Mouse (Mus musculus) lung, embryonic 14.5 days (tissue): ENCODE data around the gene Btbd9. TPM values are rescaled to one million over a fixed set of nuclear protein-coding genes. Genes with fewer than 3 reads are reported as not detected.

Experiments used
- ATAC-seq: fragments of 200-750 bp; cut with Nextera tagmentation; 2 replicates; pipeline ENCODE4 v1.8.0; 2017; ENCODE audit warnings: mild to moderate bottlenecking, moderate TSS enrichment, moderate library complexity; ENCODE audit not compliant: insufficient read depth
- DNase-seq: peaks from one replicate; pipeline ENCODE4 v3.0.0-alpha.2; 2015
- H3K27ac ChIP-seq: fragments of 300-500 bp; sonication (generic); 2 replicates; pipeline ENCODE4 v1.5.1; 2014; ENCODE audit warnings: low read depth, mild to moderate bottlenecking, moderate library complexity
- H3K27me3 ChIP-seq: fragments of 300-500 bp; sonication (generic); 2 replicates; pipeline ENCODE4 v1.6.1; 2014; ENCODE audit warnings: low read length, control low read depth; ENCODE audit not compliant: insufficient read depth
- H3K36me3 ChIP-seq: fragments of 300-500 bp; sonication (generic); 2 replicates; pipeline ENCODE4 v1.6.1; 2014; ENCODE audit warnings: control low read depth; ENCODE audit not compliant: insufficient read depth
- H3K4me1 ChIP-seq: fragments of 300-500 bp; sonication (generic); 2 replicates; pipeline ENCODE4 v1.6.1; 2014; ENCODE audit warnings: antibody characterized with exemption, control low read depth; ENCODE audit not compliant: insufficient read depth
- H3K4me2 ChIP-seq: fragments of 300-500 bp; sonication (generic); 2 replicates; pipeline ENCODE4 v1.6.1; 2014; ENCODE audit warnings: mild to moderate bottlenecking
- H3K4me3 ChIP-seq: fragments of 300-500 bp; sonication (generic); 2 replicates; pipeline ENCODE4 v1.5.1; 2014; ENCODE audit warnings: low read depth, low read length
- H3K9ac ChIP-seq: fragments of 300-500 bp; sonication (generic); 2 replicates; pipeline ENCODE4 v1.6.1; 2014
- H3K9me3 ChIP-seq: fragments of 300-500 bp; sonication (generic); 2 replicates; pipeline ENCODE4 v1.6.1; 2016; ENCODE audit warnings: low read depth, low read length, control low read depth
- CTCF ChIP-seq: IDR thresholded peaks from 2 replicates; pipeline ENCODE4 v1.5.1; 2016; ENCODE audit warnings: antibody characterized with exemption, low read depth
- WGBS: fragments of 180-500 bp; shearing (Covaris S2); extraction: QIAGEN DNeasy Blood & Tissue Kit; methylation state at CpG from one replicate; pipeline ENCODE4 v1.1.7; 2014; 5-methylcytosine and 5-hydroxymethylcytosine counted together
- polyA plus RNA-seq: library from polyadenylated mRNA; unstranded; fragments of >200 nt; fragmentation: Nextera tagmentation; extraction: Ambion mirVana; gene quantifications from 2 replicates; pipeline ENCODE4 v1.2.1, GENCODE M21; 2014

Gene Btbd9
- polyA plus RNA-seq, 1 experiment from 2014 or later: 51.8 TPM

DNA sequence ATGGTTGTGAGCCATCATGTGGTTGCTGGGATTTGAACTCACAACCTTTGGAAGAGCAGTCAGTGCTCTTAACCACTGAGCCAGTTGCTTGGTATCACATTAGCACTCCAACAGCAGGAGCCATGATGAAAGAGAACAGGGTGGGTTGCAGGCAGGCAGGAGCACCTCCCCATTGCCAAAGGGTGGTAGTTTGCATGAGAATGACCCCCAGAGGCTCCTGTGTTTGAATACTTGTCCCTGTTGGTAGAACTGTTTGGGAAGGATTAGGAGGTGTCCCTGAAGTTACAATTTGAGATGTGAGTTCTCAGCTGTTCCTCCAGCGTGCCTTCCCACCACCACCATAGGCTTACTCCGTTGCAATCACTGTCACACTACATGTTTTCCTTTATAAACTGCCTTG is 43.2 kb downstream of the Btbd9 start:
- no peak for DNase-seq
- Histone ChIP-seq H3K4me1 (no peaks in the 10 kb centered on the region), H3K9me3 (no peaks in the 10 kb centered on the region), H3K27ac (no peak overlapping the region), H3K27me3 (no peaks in the 10 kb centered on the region), H3K4me2 (no peak overlapping the region), H3K36me3 (no peaks in the 10 kb centered on the region), H3K4me3 (no peak overlapping the region), H3K9ac (no peak overlapping the region)
- TF ChIP-seq CTCF: no peak
- 92% methylated on average over 2 of the region's 2 CpGs for WGBS
- ATAC-seq: no peak

DNA sequence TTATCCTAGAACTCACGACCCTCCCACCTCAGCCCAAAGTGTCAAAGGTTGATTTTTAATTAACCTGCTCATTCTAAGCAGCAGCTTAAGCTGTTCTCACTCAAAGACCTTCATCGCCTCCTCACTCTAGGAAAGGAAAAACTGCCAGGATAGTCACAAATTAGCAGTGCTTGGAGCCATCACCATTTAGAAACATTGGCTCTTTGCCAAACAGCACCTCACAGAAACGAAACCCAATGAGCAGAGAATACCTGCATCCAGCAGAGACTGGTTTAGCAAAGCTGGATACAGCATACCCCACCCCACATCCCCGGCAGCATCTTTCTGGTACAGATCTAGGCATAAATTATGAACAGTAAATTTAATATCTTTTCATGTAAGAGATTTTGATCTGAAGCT is 45.7 kb downstream of the Btbd9 start:
- Histone ChIP-seq H3K4me2 (no peak overlapping the region), H3K4me1 (no peaks in the 10 kb centered on the region), H3K27ac (no peak overlapping the region), H3K9me3 (no peaks in the 10 kb centered on the region), H3K27me3 (no peaks in the 10 kb centered on the region), H3K36me3 (peaks cover 4% of the 10 kb centered on the region; the same call in 1 of the 2 replicates), H3K4me3 (no peak overlapping the region), H3K9ac (no peak overlapping the region)
- no peak for TF ChIP-seq CTCF
- WGBS: 59% methylated on average over 4 of the region's 4 CpGs
- DNase-seq (no peak), ATAC-seq (no peak)

DNA sequence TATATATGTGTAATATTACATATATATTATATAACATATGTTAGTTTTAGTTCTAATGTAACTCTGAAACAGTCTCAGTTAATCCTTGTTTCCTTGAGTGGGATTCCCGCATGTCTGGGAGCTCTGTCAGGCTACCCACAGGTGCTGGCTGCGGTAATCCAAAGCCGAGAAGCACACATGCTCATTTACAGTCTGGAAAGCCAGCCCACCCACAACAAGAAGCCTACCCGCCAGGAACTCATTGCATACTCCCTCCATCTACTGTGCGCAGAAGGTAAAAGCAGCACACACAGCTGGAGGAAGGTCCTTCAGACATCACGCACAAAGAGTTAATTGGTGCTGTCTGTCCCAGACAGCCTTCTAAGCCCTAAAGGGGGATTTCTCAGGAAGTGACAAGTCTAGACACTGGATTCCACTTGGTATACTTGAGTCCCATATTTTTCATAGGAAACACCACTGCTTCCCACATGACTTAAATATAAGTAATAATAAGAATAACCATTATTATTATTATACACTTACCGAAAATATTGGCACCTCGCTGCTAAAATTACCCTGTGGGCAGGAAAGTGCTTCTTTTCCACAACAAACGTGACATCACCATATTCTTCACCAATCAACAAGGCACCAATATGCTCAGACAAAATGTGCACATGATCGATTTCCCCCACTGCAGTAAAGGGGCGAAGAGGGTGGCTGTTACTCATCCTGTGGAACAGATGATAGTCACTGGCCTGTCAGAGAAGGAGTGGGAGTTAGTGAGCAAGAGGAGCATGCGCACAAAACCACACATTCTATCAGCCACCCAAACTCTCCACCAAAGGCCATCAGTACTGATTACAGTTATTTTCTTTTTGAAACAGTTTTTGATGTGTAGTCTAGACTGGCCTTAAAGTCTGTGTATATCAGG is 46.4 kb downstream of the Btbd9 start:
- H3K36me3 ChIP-seq: peaks cover 4% of the 10 kb centered on the region; the same call in 1 of the 2 replicates
- no peak for DNase-seq
- no peaks in the 10 kb centered on the region for H3K9me3 ChIP-seq
- no peak overlapping the region for H3K4me3 ChIP-seq
- H3K27ac ChIP-seq: no peak overlapping the region
- TF ChIP-seq CTCF: no peak
- ATAC-seq: no peak
- WGBS: 78% methylated on average over 12 of the region's 12 CpGs
- H3K4me2 ChIP-seq: no peak overlapping the region
- H3K4me1 ChIP-seq: no peaks in the 10 kb centered on the region
- no peaks in the 10 kb centered on the region for H3K27me3 ChIP-seq
- H3K9ac ChIP-seq: no peak overlapping the region

DNA sequence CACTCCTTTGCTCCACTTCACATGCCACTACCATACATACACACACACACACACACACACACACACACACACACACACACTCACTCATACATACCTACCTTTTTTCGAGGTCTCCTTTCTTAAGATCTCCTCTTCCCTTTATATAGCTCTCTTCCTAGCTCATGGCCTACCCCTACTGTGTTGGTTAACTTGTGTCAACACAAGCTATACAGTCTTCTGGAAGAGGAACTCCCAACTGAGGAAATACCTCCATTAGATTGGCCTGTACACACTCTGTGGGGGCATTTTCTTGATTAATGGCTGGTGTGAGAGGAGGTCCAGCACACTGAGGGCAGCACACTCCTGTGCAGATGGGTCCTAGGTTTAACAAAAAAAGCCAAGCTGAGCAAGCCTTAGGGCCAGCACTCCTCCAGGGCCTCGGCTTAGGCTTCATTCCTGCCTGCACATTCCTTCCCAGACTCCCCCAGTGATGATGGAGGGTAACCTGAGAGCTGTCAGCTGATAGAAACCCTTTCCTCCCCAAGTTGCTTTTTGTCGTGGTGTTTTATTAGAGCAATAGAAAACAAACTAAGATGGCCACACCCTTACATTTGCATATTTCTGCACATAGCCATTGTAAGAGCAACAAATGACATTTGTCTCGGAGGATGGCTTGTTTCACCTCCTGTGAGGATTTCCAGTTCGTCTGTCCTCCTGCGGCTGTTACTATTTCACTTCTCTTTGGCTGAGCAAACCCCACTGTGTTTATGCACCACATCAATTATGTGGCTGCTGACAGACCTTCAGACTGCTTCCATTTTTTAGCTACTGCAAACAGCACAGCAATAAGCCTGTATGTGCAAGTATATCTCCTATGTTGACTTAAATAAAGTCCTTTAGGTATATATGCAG is 50.6 kb downstream of the Btbd9 start:
- Histone ChIP-seq H3K36me3 (peaks cover 4% of the 10 kb centered on the region; the same call in 1 of the 2 replicates), H3K4me2 (no peak overlapping the region), H3K27me3 (no peaks in the 10 kb centered on the region), H3K4me1 (no peaks in the 10 kb centered on the region), H3K9me3 (no peaks in the 10 kb centered on the region), H3K9ac (no peak overlapping the region), H3K4me3 (no peak overlapping the region), H3K27ac (no peak overlapping the region)
- DNase-seq (no peak), ATAC-seq (no peak)
- WGBS: 38% methylated on average over 6 of the region's 6 CpGs
- no peak for TF ChIP-seq CTCF

DNA sequence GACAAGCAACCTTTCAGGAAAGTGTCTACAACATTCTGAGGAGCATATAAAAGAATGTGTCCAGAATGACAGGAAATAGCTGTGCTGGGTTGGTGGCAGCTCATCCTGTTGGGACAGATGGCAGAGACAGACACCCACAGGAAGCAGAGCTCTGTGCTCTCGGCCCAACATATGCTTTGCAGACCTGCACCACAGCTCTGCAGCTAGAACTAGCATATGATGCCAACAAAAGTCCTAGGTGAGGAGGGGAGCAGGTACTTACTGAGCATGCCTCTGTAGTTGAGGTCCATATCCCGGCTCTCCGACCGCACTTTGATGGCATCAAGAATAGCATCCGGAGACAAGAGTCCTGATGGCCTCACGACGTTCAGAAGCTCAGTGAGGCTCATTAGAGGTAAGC is 51.8 kb downstream of the Btbd9 start:
- Histone ChIP-seq H3K27ac (no peak overlapping the region), H3K27me3 (no peaks in the 10 kb centered on the region), H3K36me3 (peaks cover 4% of the 10 kb centered on the region; the same call in 1 of the 2 replicates), H3K9ac (no peak overlapping the region), H3K9me3 (no peaks in the 10 kb centered on the region), H3K4me1 (no peaks in the 10 kb centered on the region), H3K4me3 (no peak overlapping the region), H3K4me2 (no peak overlapping the region)
- DNase-seq (peak; percentile 28), ATAC-seq (0 out of 2 replicates have a peak, but pooled peaks have one; percentile 47)
- no peak for TF ChIP-seq CTCF
- 69% methylated on average over 7 of the region's 7 CpGs for WGBS

DNA sequence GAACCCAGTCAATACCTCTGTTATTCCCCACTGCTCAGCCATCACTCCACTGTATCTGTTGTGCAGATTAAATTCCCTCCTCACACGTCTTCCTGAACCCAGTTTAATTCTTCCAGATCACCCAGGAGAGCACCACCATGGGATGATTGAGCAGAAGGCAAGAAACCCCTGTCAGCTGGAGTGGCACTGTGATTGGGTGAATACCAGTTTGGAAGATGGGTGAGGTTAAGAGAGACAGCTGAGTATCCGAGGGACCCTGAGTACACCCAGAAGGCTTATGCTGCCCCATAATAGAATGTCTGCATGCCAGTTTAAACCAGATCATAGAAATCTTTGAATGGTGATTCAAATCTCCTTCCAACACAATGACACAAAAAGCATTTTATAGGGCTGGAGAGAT is 52.5 kb downstream of the Btbd9 start:
- Histone ChIP-seq H3K4me3 (no peak overlapping the region), H3K27me3 (no peaks in the 10 kb centered on the region), H3K27ac (no peak overlapping the region), H3K4me2 (no peak overlapping the region), H3K36me3 (peaks cover 4% of the 10 kb centered on the region; the same call in 1 of the 2 replicates), H3K9ac (no peak overlapping the region), H3K4me1 (no peaks in the 10 kb centered on the region), H3K9me3 (no peaks in the 10 kb centered on the region)
- 64% methylated on average over 2 of the region's 2 CpGs for WGBS
- DNase-seq (no peak), ATAC-seq (no peak)
- no peak for TF ChIP-seq CTCF
